Mouse (Mus musculus): ENCODE measurements around the gene Cnksr3.

The Cnksr3 gene

DNA sequence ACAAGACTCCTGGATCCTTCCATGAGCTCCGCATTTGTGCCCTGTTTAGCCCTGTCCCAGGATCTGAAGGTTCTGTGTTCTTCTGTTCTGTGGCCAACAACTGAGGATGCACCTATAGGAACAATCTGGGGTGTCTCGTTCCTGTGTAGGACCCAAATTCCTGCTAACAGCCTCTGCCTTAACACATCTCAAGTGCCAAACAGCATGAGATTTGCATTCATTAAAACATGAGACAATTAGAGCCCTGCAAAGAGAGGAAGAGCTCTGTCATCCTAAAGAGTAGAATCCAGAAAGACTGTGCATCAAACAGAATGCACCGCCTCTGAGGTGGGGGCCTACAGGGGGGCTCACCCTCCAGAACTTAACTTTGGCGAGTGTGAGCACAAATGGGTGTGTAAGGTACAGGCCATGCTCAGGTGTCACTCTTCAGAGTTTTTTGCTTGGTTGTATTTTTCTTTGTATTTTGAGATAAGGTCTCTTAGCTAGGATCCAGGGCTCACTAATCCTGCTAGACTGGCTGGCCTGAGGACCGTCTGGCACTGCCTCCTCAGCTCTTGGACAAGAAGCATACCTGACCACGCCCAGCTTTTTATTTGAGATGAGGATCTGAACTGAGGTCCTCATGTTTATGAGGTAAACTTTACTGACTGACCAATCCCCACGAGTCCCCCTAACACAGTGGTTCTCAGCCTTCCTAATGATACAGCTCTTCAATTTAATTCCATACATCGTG, 15.2 kb downstream of the Cnksr3 start:
- no peak for DNase-seq (ENCODE audit: low read depth, low spot score)

DNA sequence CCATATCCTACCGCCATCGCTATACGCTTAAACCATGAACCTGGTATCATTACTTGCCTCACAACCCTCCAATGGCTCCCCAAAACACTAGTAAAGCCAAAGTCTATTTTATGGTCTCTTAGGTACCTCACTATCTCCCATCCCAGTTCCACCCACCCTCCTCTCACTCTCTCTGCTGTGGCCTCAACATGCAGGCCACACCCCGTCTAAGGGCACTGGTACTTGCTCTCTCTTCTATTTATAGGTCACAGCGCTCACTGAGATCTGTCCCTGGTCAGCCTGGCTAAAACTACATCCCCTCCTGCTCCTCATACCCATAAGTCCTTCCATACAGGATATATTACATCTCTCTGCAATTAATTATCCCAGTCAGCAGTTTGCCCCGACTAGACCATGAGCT, 16.1 kb downstream of the Cnksr3 start:
- DNase-seq (ENCODE audit: low read depth, low spot score), result no peak

DNA sequence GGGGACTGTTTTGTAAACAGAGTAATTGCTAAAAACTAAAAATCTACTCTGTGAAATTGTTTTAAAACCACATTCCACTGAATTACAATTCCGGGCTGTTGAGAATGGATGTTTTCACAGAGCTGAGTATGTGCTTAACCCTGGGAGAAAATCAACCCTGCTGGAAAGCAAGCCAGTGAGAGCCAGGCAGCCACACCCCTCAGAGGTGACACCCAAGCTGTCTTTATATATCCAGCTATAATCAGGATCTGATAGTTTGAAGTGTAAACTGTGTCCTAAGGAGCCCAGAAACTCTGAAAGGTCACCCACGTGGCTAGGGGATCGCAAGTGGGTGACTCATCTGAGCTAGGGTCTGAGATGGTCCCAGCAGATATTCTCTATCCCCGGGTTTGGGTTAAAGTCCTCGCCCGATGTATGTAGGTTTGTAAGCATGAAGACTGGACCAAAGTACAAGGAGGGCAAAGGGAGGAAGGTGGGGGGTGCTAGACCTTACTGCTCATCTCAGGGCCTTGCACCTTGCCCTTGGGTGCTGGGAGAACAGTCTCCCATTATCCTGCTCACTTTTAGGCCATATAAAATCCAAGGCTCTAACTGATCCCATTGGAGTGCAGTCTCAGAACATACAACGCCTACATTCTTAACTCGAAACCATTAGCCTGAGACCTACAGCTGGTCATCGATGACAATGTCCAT, 20.2 kb downstream of the Cnksr3 start:
- DNase-seq (ENCODE audit: low read depth, low spot score), result no peak

DNA sequence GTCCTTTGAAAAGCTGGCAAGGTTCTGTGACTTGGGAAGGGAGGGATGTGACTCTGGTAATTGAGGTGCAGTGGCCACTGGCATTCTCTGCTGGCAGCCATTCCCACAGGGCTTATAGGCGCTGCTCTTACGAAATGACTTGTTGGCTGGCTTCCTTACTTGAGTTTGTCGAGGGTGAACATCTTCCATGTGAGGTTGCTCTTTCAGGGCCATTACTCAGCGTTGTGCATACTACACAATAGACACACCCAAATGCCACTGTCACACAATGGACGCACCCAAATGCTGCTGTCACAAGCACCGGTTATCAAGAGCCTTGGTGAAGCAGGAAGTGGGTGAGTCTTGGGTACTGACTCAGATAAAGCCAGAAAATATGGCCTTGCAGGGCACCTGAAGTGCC, 22.8 kb downstream of the Cnksr3 start:
- no peak for DNase-seq (ENCODE audit: low read depth, low spot score)

DNA sequence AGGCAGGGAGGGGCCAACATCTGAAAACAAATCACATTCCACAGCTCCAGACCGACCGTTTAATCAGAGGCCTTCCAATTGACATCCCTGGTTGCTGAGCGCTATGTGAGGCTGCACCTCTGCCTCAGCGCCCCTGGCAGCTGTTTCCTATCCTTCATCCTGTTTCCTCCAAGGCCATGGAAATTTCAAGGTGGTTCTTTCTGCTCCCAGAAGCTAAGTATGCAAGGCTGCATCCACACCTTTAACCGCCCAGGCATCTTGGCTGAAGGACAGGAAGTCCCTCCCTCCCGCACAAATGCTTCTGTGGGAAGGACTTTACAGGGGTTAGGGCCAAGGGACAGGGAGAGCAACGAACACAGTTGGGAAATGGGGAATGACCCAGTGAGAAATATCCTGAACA, 24.2 kb downstream of the Cnksr3 start:
- no peak for DNase-seq (ENCODE audit: low read depth, low spot score)

DNA sequence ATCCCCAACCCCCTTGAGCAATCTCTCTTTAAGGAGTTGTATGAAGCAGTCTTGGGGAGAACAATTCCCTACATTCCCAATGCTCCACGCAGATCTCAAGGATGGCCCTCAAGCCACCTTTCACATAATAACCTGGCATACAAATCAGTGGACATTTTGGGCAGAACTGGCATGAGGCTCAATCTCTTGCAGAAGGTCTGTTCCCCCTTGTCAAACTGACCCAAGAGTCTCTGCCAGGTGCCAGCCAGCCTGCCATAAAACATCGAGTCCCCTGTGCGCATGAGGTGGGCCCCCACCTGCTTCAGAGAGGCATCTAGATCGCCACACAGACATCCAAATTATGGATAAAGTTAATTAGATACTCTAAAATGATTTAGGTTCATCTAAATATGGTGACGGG, 25.0 kb downstream of the Cnksr3 start:
- DNase-seq (ENCODE audit: low read depth, low spot score), result no peak

DNA sequence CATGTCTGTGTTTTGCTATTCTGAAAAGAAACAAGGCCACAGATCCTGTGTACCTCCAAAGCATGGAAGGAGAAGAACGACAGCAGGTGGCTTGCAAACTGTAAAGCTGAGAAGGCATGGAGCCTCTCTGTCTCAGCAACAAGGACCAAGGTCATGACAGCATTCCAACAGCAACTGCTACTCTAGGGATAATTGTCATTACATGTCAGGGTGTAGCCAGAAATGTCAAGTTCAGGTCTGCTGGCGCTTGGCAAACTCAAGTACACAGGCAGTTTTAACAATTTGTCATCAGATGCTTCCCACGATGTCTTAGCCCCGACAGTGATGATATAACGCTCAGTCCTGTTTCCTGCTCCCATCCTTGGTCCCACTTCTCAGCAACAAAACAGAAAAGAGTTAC, 26.0 kb downstream of the Cnksr3 start:
- no peak for DNase-seq (ENCODE audit: low read depth, low spot score)

DNA sequence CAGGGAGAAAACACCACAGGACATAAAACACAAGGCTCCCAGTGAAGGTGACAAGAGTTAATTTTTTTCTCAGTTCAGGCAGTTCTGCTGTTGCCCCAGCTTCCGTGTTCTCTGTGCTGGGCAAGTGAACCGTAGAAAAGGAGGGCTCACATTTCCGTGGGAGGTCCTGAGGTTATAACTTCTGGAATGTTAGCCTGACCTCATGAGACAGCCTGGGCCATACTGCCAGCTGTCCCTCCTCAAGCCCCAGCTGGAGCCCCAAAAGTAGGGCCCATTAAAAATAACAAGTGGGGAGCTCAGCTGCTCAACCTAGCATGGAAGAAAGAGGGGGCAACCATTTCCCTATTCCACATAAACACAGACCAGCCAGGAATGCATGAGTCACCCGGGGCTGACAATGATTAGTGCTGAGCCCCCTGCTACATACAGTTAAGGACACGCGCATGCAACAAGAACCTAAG, 28.8 kb downstream of the Cnksr3 start:
- DNase-seq (ENCODE audit: low read depth, low spot score), result no peak

DNA sequence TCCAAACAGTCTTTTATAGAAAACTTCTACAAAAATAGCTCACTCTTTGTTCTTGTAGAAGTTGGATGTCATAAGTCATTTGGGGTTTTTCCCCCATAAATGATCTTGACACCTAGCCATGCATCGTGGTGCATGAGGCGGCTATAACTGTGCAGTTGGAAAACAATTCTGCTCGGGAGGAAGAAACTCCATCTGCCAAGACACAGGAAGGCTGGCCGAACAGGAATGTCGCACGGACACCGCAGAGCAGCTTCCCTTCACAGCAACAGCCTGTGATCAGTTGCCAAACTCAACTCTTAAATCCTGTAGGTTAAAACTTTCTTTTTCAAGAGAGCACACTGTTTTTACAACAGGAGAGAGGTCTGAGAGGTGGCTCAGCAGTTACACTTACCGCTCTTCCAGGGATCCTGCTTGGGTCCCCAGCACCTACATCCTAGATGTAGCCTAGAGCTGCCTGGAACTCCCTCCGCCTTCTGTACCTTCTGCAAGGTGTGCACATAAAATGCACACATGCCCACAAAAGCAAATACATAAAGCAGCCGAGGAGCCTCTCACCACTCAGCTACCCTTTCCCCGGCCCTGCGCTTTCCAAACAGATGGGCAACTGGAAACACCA, 29.4 kb downstream of the Cnksr3 start:
- no peak for DNase-seq (ENCODE audit: low read depth, low spot score)

DNA sequence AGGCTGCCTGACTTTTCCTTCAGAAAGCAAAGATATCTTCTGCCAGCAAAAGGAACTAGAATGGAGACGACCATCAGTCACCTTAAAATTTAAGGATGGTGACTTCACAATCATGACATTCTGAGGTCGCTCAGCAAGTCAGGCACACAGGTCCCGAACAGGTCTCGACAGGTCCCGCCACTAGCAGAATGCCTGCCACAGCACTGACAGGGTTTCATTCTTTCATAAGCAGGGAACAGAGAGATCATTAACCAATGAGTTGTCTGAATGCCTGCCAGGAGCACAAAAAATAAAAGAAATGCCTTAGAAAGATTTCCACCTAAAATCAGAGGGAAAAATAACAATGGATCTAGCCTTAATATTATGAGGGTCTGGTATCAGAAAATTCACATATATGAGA, 31.7 kb downstream of the Cnksr3 start:
- no peak for DNase-seq (ENCODE audit: low read depth, low spot score)

DNA sequence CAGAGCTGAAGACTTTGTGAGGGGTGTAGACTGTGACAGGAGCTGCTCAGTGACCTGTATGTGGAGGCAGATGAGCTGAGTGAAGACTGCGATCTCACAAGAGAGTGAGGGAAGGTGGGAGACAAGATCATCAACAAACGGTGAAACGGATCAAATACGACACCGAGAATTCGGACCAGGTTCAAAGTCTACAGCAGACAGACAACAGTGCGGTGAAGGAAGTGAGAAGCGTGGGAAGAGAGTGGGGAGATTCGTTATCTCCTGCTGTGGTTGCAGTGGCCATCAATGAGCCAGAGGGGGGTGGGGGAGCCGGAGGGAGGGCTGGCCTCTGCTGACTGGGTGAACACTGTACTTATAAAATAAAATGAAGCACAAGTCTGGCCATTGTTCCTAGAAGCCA, 33.5 kb downstream of the Cnksr3 start:
- DNase-seq (ENCODE audit: low read depth, low spot score), result no peak

DNA sequence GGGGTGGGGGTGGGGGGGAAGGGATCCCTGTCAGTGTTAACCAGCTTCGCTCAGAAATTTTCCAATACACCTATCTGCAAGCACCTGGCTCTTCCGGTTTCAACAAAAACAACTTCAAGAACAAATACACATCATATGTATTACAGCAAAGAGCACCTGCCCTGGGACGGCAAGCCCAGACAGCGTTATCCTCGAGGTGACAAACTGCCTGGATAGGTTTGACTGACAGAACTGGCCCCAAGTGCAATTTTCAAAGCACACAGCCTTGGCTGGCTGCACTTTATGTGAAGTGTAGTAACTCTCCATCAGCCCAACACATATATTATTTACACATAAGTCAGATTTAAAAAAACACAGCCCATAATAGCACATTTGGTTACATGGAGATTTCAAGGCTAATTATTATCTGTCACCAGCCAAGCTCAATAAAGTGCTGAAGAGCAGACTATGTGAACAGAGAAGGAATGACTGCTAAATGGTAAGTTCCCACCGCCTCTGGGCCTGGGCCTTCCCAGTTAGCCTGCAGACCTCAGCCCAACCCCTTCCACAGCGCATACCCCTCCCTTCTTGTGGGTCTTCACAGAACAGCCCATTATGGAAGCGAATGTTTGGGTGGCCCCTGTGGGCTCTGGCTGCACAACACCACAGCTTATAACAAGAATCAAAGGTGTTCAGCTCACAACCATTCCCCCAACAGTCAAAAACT, 35.7 kb downstream of the Cnksr3 start:
- no peak for DNase-seq (ENCODE audit: low read depth, low spot score)

DNA sequence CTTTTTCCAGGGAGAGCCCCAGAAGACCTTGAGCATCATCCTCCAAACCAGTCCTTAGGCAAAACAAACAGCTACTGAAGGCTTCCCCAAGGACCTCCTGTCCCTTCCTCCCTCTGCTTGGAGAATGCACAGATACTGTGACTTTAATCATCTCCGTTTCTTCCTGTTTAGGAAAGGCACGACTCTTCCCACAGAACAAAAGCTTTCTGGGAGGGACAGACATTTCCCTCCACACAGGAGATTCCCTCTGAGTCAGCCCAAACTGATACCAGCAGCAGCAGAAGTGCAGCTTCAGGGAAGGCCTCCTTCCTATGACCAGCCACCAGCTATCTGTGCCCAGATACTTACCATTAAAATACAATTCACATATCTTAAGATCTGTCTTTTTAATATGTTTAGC, 37.6 kb downstream of the Cnksr3 start:
- no peak for DNase-seq (ENCODE audit: low read depth, low spot score)

DNA sequence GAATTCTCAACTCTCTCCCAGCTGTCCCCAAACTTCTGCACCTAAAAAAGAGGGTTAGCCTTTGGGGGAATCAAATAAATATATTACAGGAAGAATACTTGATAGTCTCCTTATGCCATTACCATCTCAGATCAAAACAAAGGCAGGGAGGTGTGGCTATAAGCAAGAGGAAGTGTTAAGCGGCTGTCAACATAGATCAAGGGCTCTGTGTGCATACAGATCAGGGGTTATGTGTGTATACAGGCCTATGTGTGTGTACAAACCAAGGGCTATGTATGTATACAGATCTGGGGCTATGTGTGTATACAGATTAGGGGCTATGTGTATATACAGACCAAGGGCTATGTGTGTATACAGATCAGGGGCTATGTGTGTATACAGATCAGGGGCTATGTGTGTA, 38.9 kb downstream of the Cnksr3 start:
- DNase-seq (ENCODE audit: low read depth, low spot score), result no peak

DNA sequence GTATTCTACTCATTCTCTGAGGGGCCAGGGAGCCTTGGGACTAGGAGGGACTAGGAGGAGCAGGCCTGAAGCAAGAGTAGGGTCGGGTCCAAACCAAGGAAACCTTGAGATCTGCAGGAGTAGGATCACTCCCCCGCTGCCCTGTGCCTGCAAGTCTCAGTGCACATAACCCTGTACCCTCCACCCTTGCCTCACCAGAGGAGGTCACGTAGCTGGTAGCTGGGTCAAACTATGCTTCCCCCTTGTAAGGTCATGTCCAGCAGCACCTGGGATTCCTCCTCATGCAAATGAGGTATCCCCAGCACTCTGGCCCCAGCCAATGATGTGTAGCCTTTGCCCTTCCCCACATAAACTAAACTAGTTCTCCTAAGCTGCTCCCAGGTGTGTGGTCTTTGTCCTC, 41.6 kb downstream of the Cnksr3 start:
- no peak for DNase-seq (ENCODE audit: low read depth, low spot score)

DNA sequence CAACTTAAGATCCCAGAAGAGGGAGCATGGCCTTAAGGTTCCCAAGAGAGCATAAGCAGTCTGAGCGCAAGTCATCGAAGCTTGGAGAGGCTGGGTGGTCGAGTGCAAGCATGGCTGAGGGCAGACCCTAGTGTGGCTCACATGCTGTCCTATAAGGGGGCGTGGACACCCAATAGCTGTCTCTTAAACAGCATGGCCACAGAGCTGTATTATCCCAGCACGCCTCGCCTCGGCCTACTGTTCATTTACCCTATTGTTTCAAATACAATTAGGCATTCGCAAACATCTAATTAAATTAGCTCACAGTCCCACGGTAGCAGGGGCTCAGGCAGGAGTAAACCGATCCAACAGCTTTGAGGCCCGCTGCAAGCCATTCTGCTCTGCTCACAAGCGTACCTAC, 49.0 kb downstream of the Cnksr3 start:
- no peak for DNase-seq (ENCODE audit: low read depth, low spot score)

DNA sequence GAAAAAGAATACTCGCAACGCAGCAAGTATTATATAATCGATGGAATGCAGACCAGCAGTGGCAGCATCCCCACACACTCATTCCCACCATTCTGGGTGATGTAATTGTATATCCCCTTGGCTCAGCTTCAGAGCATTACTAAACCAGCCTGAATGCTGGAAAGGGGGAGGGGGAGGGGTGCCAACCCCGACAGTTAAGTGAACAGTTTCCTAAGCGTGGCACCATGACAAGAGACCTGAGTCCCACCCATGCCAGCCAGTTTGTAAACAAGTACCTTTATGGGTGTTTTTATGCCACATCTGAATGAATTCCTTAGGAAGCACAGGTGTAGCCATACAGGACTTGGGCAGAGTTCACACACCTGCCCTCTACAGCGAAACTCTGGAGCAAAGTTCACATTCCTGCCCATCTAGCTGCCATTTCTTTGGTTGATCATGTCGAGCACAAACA, 53.0 kb downstream of the Cnksr3 start:
- no peak for DNase-seq (ENCODE audit: low read depth, low spot score)

DNA sequence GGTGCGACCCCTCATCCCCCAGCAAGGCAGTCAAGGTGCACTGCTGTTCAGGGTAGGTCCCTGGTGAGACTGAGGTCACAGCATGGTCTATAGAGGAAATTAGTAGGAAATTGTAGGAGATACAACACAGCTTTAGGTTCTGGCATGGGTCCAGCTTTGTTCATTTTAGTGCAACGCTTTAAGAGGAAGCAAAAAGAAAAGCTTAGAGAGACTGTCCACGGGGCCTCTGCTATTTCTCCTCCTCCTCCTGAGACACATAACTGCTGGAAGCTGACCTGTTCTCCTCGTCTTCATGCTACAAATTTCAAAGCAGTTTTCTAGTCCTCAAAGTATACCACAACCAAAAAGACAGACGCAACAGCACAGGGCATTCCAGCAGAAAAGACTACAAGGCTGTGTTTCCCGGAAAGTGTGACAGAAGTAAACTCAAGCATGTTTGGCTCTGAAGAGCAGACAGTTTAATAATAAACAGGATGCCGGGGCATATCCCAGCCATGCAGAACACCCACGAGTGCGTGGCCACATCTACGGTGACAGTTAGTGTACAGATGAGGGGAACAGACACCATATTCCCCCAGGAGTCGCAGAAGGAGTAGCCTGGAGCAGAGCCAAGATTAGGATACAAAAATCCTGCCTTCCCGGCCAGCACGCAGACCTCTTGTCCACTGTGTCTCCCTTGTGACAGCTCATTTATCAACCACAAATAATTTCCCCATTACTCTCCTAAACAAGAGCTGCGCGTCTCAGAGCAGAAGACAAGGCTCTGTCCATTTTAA, 53.6 kb downstream of the Cnksr3 start:
- no peak for DNase-seq (ENCODE audit: low read depth, low spot score)

DNA sequence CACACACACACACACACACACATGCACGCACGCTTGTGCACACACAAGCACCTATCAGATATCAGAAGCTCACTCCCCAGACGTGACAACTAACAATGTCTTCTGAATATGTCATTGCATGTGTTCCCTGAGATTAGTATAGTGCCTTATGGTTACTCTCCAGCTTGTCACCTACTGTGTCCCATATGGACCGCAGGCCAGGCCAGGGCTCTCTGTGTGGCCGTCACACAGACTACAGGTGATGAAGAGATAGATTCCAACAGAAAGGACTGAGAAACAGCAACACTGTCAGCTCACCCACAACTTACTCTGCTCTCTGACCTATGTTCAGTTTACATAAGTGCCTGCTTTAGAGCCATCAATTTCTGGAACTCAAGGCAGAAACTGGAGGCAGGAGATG, 57.2 kb downstream of the Cnksr3 start:
- DNase-seq (ENCODE audit: low read depth, low spot score), result no peak

DNA sequence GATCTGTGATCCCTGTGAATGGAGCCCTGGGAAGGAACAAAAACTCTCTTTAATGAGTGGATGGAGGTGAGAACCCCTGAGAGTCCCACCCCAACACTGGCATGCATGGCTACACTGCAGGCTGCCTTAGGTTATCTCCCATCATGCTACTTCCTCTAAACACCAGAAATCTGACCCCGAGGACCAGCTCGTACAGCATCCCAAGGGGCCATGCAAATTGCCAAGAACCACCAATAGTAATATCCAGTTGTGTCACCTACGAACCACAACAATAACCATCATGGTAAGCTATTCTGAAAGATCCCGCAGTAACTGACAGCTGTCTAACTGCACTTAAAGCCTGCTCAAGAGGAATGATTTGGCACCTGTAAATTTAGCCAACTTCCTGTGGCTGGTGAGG, 59.1 kb downstream of the Cnksr3 start:
- DNase-seq (ENCODE audit: low read depth, low spot score), result no peak

All from brain, embryonic 18.5 days (tissue).